Mouse (Mus musculus) MEL (cell line): ENCODE data around the gene Nudt21.

Experiments used
- CTCF ChIP-seq, 3 experiments: IDR thresholded peaks in 2 of 3; conservative IDR thresholded peaks in 1 of 3; 2 replicates each; pipeline ENCODE4 v1.5.1; 2011 to 2012; ENCODE audit warnings: low read length in 3 of 3, low read depth in 2 of 3, mild to moderate bottlenecking in 2 of 3, improper control_type of control experiment in 1 of 3, inconsistent platforms in 1 of 3, mixed read lengths in 1 of 3, moderate library complexity in 1 of 3; ENCODE audit not compliant: control insufficient read depth in 1 of 3, insufficient read depth in 1 of 3, poor library complexity in 1 of 3, severe bottlenecking in 1 of 3
- EP300 ChIP-seq, 2 experiments: IDR thresholded peaks; 2 replicates each; pipeline ENCODE4 v1.6.1; 2011; ENCODE audit warnings: improper control_type of control experiment in 2 of 2, low read length in 2 of 2, low read depth in 1 of 2, mild to moderate bottlenecking in 1 of 2
- GABPA ChIP-seq: IDR thresholded peaks from 2 replicates; pipeline ENCODE4 v1.6.1; 2012; ENCODE audit warnings: low read depth, mild to moderate bottlenecking, inconsistent platforms, low read length, improper control_type of control experiment, moderate library complexity
- KAT2A ChIP-seq: conservative IDR thresholded peaks from 2 replicates; pipeline ENCODE4 v1.6.1; 2012; ENCODE audit warnings: low read depth, low read length, improper control_type of control experiment, inconsistent platforms
- MYB ChIP-seq: IDR thresholded peaks from 2 replicates; pipeline ENCODE4 v1.6.1; 2011; ENCODE audit warnings: mild to moderate bottlenecking, low read depth, low read length, improper control_type of control experiment
- POLR2A ChIP-seq, 2 experiments: IDR thresholded peaks; 2 replicates each; pipeline ENCODE4 v1.6.1; 2011 to 2012; ENCODE audit warnings: low read length in 2 of 2, mild to moderate bottlenecking in 2 of 2, control low read depth in 1 of 2, improper control_type of control experiment in 1 of 2, low read depth in 1 of 2, moderate library complexity in 1 of 2; ENCODE audit not compliant: control insufficient read depth in 1 of 2, insufficient read depth in 1 of 2, poor library complexity in 1 of 2
- POLR2AphosphoS2 ChIP-seq: IDR thresholded peaks from 2 replicates; pipeline ENCODE4 v1.6.1; 2011; ENCODE audit warnings: low read length, improper control_type of control experiment
- SIN3A ChIP-seq: IDR thresholded peaks from 2 replicates; pipeline ENCODE4 v1.6.1; 2012; ENCODE audit warnings: low read length, improper control_type of control experiment, inconsistent platforms
- ZC3H11A ChIP-seq: IDR thresholded peaks from 2 replicates; pipeline ENCODE4 v1.6.1; 2012; ENCODE audit warnings: low read depth, mild to moderate bottlenecking, inconsistent platforms, low read length, improper control_type of control experiment
- ZNF384 ChIP-seq: IDR thresholded peaks from 2 replicates; pipeline ENCODE4 v1.6.1; 2012; ENCODE audit warnings: low read depth, mild to moderate bottlenecking, inconsistent platforms, low read length, improper control_type of control experiment

GRCm38 (mm10) chr8:94033601-94034000 lies 3.2 kb downstream of the Nudt21 start:
- no peak for TF ChIP-seq MYB
- TF ChIP-seq SIN3A: no peak
- TF ChIP-seq CTCF (IDR thresholded peaks at IDR 0.05 in 2 of 3, conservative IDR thresholded peaks at IDR 0.05 in 1 of 3; ENCODE audit: control insufficient read depth in 1 of 3, insufficient read depth in 1 of 3, low read depth in 2 of 3, low read length in 3 of 3, poor library complexity in 1 of 3, severe bottlenecking in 1 of 3): no peak
- TF ChIP-seq KAT2A: no peak
- TF ChIP-seq ZNF384: no peak
- TF ChIP-seq GABPA: no peak
- no peak for TF ChIP-seq POLR2A (IDR thresholded peaks at IDR 0.05; ENCODE audit: control insufficient read depth in 1 of 2, insufficient read depth in 1 of 2, low read depth in 1 of 2, low read length in 2 of 2, poor library complexity in 1 of 2)
- no peak for TF ChIP-seq ZC3H11A
- TF ChIP-seq POLR2AphosphoS2: no peak
- no peak for TF ChIP-seq EP300 (IDR thresholded peaks at IDR 0.05; ENCODE audit: low read depth in 1 of 2, low read length in 2 of 2)
